Mouse (Mus musculus) thymus, postnatal 25 days (tissue): ENCODE data around the gene Olfr460.
"Not testable (repeated sequence)": the region's sequence is repeated elsewhere in the genome, so short reads cannot be mapped to it uniquely, and the experiment has no call there.

ENCODE experiments used
- DNase-seq: peaks from one replicate; pipeline ENCODE4 v3.0.0; 2022

Olfr460 gene

GRCm38 (mm10) chr6:40569187-40569586 is at the start of gene Olfr460:
Gene Olfr460, plus strand, starts transcription at chr6:40569487.
- DNase-seq = no peak

- no peak for DNase-seq
Measured at GRCm38 (mm10) chr6:40544690-40545089, 24.6 kb upstream of the Olfr460 start.

GRCm38 (mm10) chr6:40554950-40555349 is 14.3 kb upstream of the Olfr460 start, which contains the start of gene Olfr461:
Gene Olfr461, minus strand, starts transcription at chr6:40555050.
- no peak for DNase-seq

DNA sequence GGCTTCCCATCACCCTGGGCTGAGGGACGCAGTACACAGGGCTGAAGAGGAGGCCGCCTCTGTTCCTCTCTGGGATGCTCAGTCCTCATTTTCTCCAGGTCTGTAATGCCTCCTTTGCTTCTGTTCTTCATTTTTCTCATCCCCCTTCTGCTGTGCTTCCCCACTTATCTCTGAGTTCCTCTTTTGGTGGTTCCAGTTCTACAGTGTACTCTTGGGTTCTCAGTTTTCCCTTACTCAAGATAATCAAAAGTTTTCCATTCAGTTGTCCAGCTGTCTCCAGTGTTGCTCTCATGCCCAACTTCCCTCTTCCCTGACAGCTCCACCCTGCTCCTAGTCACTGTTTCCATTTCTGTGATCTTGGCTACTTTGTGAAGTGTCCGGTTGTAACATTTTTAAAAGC is 4.3 kb downstream of the Olfr460 start:
- no peak for DNase-seq

- DNase-seq = no peak
Measured at GRCm38 (mm10) chr6:40576305-40576704, 7.0 kb downstream of the Olfr460 start.

DNA sequence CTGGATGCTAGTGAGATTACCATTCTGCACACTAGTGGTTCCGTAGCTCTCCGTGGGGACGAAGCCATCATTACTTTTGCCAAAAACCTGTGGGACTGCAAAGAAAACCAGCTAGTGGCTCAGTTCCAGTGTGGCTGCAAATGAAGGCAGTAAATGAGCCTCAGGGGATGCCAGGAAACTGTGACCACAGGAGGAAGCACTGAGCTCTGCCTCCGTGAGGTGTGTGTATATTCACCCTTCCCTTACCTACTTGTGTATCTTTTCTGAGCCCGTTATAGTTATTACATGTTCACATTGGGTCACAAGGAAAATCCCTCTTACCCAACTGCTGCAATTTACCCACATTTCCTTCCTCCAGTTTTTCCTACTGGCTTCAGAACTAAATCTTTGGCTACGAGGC is 15.0 kb downstream of the Olfr460 start:
- DNase-seq = no peak

DNA sequence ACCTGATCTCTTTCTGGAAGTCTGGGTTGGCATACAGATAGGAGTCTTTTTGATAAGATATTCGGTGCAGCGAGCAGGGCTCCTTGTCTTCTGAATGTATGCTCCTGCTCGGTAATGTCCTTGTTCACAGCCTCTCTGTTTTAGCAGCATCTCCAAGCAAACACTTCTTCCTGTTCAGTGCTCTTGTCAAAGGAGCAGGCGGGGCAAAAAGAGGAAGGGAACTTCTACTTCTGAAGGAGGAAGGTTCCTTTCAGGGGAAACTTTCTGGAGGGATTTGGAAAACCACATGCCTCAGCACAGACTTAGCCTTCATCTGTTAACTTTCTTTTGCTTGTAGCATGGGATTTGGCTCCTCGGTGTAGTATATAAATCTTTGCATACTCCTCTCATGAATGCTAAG is 16.4 kb downstream of the Olfr460 start, which contains the start of gene Clec5a:
Clec5a (minus strand) TSS at position 177 of the 400 bp plus-strand sequence.
- no peak for DNase-seq

GRCm38 (mm10) chr6:40588346-40588745 is 19.1 kb downstream of the Olfr460 start:
- no peak for DNase-seq

GRCm38 (mm10) chr6:40594804-40595550 is 25.7 kb downstream of the Olfr460 start:
- DNase-seq = no peak

GRCm38 (mm10) chr6:40598546-40598945 is 29.3 kb downstream of the Olfr460 start:
- DNase-seq = not testable (repeated sequence)

DNA sequence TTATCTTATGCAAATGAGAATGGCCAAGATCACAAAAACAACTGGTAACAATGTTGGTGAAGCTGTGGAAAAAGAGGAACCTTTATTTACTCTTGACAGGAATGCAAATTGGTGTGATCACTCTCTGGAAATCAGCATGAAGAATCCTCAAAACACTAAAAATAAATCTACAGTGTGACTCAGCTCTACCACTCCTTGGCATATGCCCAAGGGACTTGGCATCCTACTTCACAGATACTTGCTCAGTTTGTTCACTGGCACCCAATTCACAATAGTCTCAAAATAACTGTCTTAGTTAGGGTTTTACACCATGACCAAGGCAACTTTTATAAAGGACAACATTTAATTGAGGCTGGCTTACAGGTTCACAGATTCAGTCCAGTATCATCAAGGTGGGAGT is 38.1 kb downstream of the Olfr460 start:
- no peak for DNase-seq

DNA sequence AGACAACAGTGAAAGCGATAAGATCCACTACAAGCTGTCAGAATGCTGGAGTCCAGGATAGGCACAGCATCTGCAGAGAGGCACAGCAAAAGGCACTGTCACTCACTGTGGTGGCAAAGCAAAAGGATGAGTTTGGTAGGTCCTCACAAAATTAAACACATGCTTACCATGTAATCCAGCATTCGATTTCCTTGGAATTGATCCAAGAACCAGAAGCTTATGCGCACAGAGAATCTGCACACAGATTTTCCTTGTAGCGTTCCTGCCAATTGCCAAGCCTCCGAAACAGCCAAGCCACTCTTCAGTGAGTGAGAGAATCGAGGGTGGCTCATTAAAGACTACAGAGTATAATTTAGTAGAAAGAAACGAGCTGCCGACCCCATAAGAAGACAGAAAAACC is 41.0 kb downstream of the Olfr460 start:
- DNase-seq = no peak

GRCm38 (mm10) chr6:40613260-40613852 is 44.1 kb downstream of the Olfr460 start, which contains the start of gene Tas2r138:
Gene Tas2r138, minus strand, starts transcription at chr6:40613310.
- no peak for DNase-seq

GRCm38 (mm10) chr6:40617965-40618364 is 48.7 kb downstream of the Olfr460 start:
- DNase-seq = peak; percentile 25
